Mouse (Mus musculus) hindbrain, embryonic 14.5 days (tissue): ENCODE measurements around the gene Cyp27b1. TPM values are rescaled to one million over a fixed set of nuclear protein-coding genes. Genes with fewer than 3 reads are reported as not detected.

Experiments
- ATAC-seq: fragments of 200-750 bp; cut with Nextera tagmentation; 2 replicates; pipeline ENCODE4 v1.8.0; 2017; ENCODE audit warnings: moderate number of reproducible peaks, mild to moderate bottlenecking, moderate TSS enrichment, moderate library complexity; ENCODE audit not compliant: low FRiP score
- DNase-seq: peaks from one replicate; pipeline ENCODE4 v3.0.0-alpha.2; 2015; ENCODE audit warnings: low spot score
- H3K27ac ChIP-seq: fragments of 300-500 bp; sonication (generic); 2 replicates; pipeline ENCODE4 v1.5.1; 2014; ENCODE audit warnings: mild to moderate bottlenecking, moderate library complexity
- H3K27me3 ChIP-seq: fragments of 300-500 bp; sonication (generic); 2 replicates; pipeline ENCODE4 v1.6.1; 2014; ENCODE audit warnings: mild to moderate bottlenecking, low read length, mixed read lengths; ENCODE audit not compliant: control insufficient read depth, insufficient read depth
- H3K36me3 ChIP-seq: fragments of 300-500 bp; sonication (generic); replicated peaks from 2 replicates; pipeline ENCODE4 v1.6.1; 2014; ENCODE audit not compliant: control insufficient read depth, insufficient read depth
- H3K4me1 ChIP-seq: fragments of 300-500 bp; sonication (generic); replicated peaks from 2 replicates; pipeline ENCODE4 v1.6.1; 2014; ENCODE audit warnings: antibody characterized with exemption, low read length, mixed read lengths; ENCODE audit not compliant: control insufficient read depth, insufficient read depth
- H3K4me2 ChIP-seq: fragments of 300-500 bp; sonication (generic); replicated peaks from 2 replicates; pipeline ENCODE4 v1.6.1; 2014; ENCODE audit warnings: mild to moderate bottlenecking, moderate library complexity
- H3K4me3 ChIP-seq: fragments of 300-500 bp; sonication (generic); replicated peaks from 2 replicates; pipeline ENCODE4 v1.5.1; 2014; ENCODE audit warnings: mild to moderate bottlenecking, low read length
- H3K9ac ChIP-seq: fragments of 300-500 bp; sonication (generic); 2 replicates; pipeline ENCODE4 v1.6.1; 2014
- H3K9me3 ChIP-seq: fragments of 300-500 bp; sonication (generic); 2 replicates; pipeline ENCODE4 v1.6.1; 2016; ENCODE audit warnings: low read length; ENCODE audit not compliant: control insufficient read depth
- WGBS: fragments of 180-500 bp; shearing (Covaris S2); extraction: QIAGEN DNeasy Blood & Tissue Kit; methylation state at CpG from one replicate; pipeline ENCODE4 v1.1.7; 2014; 5-methylcytosine and 5-hydroxymethylcytosine counted together
- polyA plus RNA-seq: library from polyadenylated mRNA; unstranded; fragments of >200 nt; fragmentation: Nextera tagmentation; extraction: Ambion mirVana; gene quantifications from 2 replicates; pipeline ENCODE4 v1.2.1, GENCODE M21; 2014

Gene Cyp27b1
- polyA plus RNA-seq, 1 experiment from 2014 or later = not detected

DNA sequence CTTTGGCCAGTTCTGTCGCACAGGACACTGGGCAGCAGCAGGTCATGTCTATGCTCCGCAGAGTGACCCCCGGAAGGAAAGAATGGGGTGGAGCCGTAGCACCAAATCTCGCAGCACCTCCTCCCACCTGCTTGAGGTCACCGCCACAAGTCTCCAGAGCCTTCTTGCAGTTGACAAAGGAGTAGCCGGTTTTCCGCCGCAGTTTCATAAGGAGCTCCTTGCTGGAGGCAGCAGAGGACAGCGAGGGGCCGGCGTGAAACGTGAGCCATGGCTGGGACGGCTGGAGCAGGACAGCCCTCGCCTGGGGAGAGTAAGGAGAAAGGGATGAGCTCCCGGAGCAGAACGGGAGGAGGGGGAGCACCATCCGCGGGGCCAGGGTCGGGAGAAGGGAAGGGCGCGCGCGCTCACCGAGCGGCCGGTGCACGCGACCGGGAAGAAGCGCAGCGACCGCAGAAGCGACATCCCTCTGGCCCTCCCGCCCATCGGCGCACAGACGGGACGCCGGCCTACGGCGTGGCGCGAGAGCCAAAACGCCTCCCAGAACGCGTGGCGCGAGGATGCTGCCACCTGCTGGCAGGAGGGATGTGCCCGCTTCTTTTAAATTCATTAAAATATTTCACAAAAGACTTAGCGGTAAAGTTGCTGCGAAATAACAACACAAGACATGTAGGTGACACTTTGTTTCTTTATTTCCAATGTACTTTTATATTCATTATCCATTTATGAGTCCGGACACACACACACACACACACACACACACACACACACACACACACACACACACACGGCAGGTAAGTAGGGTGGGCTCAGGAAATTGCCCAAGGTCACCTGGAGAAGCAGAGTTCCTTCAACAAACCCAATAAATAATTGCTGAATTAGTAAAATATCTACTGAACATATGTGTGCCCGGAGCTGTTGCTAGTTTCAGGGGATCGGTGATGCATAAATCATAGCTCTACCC lies 17.4 kb upstream of the Cyp27b1 start, which contains the start of gene Tsfm:
Gene Tsfm, minus strand, starts transcription at position 505 of the 961 bp plus-strand sequence.
- 5% methylated on average over 55 of the region's 56 CpGs for WGBS
- DNase-seq = peak; percentile 96
- Histone ChIP-seq H3K9ac (peak within 1 kb of the TSS; percentile 72), H3K9me3 (no peaks in the 10 kb centered on the region), H3K36me3 (peaks cover 36% of the 10 kb centered on the region), H3K27ac (peak within 1 kb of the TSS; percentile 55), H3K4me1 (peaks cover 8% of the 10 kb centered on the region; the same call in 1 of the 2 replicates), H3K4me2 (peak within 1 kb of the TSS; percentile 92), H3K4me3 (peak within 1 kb of the TSS; percentile 60), H3K27me3 (no peaks in the 10 kb centered on the region)
- peak; percentile 87 for ATAC-seq

DNA sequence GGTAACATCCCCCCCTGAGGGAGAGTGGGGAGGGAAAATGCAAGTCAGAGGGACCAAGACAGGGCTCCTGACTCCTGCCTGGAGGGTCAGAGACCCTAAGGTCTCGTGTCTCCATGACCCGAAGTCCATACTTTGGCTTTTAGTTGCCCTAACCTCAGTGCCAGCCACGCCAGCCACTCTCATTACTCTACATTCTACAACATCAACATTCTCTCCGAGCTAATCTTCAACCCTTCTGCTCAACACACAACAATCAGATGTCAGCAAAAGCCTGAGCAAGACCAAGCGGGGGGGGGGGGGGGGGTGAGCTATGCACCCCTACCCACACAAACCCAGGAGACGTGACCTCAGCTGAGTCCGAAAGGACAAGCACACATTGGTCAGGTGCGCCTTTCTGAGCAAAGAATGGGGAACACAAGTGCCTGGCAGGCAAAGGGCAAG lies 14.7 kb upstream of the Cyp27b1 start:
- no peaks in the 10 kb centered on the region for H3K9me3 ChIP-seq
- WGBS = 85% methylated on average over 8 of the region's 8 CpGs
- no peak for ATAC-seq

DNA sequence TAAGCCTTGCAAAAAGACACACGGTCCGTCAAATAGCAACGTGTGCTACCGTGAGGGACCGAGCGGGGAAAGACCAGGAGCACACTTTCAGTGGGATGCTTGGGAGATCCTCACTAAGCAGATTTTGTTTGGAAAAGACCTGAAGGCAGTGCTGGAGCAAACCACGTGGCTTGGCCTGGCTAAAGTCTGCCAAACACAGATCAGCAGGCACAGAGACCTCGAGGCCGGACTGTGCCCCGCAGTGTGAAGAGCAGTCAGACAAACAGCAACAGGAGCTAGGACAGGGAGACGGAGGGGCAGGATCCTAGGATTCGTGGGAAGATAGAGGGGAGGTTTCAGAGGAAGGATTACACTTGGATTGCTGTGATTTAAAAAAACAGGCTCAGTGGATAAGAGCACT lies 11.8 kb upstream of the Cyp27b1 start:
- no peaks in the 10 kb centered on the region for H3K9me3 ChIP-seq
- H3K27ac ChIP-seq = no peak overlapping the region
- H3K4me1 ChIP-seq = no peaks in the 10 kb centered on the region
- DNase-seq (no peak), ATAC-seq (no peak)
- no peaks in the 10 kb centered on the region for H3K36me3 ChIP-seq
- H3K9ac ChIP-seq = no peak overlapping the region
- 86% methylated on average over 12 of the region's 12 CpGs for whole genome bisulfite sequencing
- peaks cover 11% of the 10 kb centered on the region; the same call in 1 of the 2 replicates for H3K27me3 ChIP-seq
- no peak overlapping the region for H3K4me3 ChIP-seq
- H3K4me2 ChIP-seq = no peak overlapping the region

More for the DNA sequence above, 14.7 kb upstream of the Cyp27b1 start:
- H3K4me2 ChIP-seq = no peak overlapping the region
- H3K9ac ChIP-seq = no peak overlapping the region
- H3K27me3 ChIP-seq = no peaks in the 10 kb centered on the region
- DNase-seq = no peak
- H3K4me3 ChIP-seq = no peak overlapping the region
- H3K4me1 ChIP-seq = peaks cover 8% of the 10 kb centered on the region; the same call in 1 of the 2 replicates
- no peak overlapping the region for H3K27ac ChIP-seq
- peaks cover 10% of the 10 kb centered on the region for H3K36me3 ChIP-seq

DNA sequence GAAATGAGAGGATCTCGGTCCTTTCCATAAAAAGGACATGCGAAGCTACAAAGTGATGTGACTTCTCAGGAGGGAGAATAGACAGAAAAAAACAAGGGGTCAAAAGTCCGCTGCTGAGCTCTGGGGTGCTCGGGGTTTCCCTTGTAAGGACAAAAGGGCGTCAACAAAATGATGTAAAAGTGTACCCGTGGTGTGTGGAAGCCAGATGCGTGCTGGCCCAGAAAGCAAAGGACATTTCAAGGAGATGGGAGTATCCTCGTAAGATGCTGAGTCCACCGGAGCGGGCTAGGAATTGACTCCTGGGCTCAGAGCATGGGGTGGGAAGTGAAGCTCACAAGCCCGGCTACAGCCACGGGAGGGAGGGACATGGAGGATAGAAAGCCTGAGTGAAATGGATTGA lies 10.4 kb upstream of the Cyp27b1 start:
- H3K4me2 ChIP-seq = no peak overlapping the region
- no peaks in the 10 kb centered on the region for H3K36me3 ChIP-seq
- 65% methylated on average over 12 of the region's 12 CpGs for WGBS
- ATAC-seq (no peak), DNase-seq (no peak)
- H3K4me3 ChIP-seq = no peak overlapping the region
- no peaks in the 10 kb centered on the region for H3K9me3 ChIP-seq
- peaks cover 11% of the 10 kb centered on the region; the same call in 1 of the 2 replicates for H3K27me3 ChIP-seq
- no peak overlapping the region for H3K9ac ChIP-seq
- H3K27ac ChIP-seq = no peak overlapping the region
- H3K4me1 ChIP-seq = peaks cover 5% of the 10 kb centered on the region

DNA sequence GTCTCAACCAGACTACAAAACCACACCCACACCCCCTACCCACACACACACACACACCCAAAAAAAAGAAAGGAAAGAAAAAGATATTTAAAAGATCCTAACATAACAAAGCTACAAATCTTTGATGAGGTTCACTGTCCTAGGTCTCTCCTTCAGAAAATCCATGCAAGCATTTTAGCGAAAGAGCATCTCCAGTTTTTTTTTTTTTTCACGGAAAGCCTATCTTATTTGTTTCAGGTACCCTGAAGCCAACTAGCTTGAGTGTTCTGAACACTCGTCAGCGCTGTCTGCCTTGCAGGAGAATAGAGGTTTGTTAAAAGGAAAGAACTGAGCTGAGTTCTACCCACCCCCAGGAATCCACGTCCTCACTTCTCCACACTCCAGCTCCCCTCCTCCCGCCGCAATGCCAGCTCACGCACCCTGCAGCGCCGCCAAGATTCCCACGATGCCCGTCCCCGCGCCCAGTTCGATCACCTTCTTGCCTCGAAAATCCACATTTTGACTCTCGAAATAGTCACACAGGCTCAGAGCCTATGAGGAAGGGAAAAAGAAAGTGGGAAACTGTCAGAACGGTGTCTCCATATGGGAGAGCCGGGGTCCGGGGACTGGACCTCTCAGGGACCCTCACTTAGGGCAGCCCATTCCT lies 7.4 kb upstream of the Cyp27b1 start:
- ATAC-seq = no peak
- Histone ChIP-seq H3K27ac (no peak overlapping the region), H3K9ac (peak overlapping the region; percentile 82), H3K27me3 (peaks cover 11% of the 10 kb centered on the region; the same call in 1 of the 2 replicates), H3K4me2 (peak overlapping the region; percentile 98), H3K4me1 (peaks cover 6% of the 10 kb centered on the region), H3K36me3 (peaks cover 6% of the 10 kb centered on the region; the same call in 1 of the 2 replicates), H3K9me3 (no peaks in the 10 kb centered on the region), H3K4me3 (peak overlapping the region; percentile 63)
- 2% methylated on average over 20 of the region's 20 CpGs for WGBS
- DNase-seq = no peak

DNA sequence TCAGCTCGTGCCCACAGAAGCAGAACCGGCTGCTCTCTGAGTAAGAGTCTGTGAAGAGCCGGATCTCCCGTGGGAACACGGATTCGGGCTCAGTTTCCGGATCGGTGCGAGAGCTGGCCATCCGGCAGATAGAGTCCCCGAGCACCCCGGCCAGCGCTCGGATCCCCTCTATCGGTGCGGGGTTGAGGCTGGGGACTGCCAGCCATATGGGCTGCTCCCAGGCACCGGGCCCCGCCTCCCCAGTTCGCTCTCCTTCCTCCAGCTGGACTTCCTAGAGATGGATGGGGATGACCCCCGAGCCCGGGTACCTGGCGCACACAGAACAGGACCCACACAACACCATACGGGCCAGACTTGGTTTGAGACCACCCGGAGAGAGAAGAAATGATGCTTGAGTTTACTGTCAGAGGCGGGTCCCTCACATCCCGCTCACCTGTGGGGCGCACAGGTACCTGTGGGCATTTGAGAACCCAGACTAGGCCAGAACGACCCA lies 6.7 kb upstream of the Cyp27b1 start, which contains the start of the genes Mettl1 and Eef1akmt3:
Gene Mettl1, plus strand, starts transcription at position 141 of the 493 bp plus-strand sequence.
Gene Eef1akmt3, minus strand, starts transcription at position 240 of the 493 bp plus-strand sequence.
- ATAC-seq (peak; percentile 74), DNase-seq (no peak)
- H3K27me3 ChIP-seq = peaks cover 11% of the 10 kb centered on the region; the same call in 1 of the 2 replicates
- H3K36me3 ChIP-seq = peaks cover 6% of the 10 kb centered on the region; the same call in 1 of the 2 replicates
- peak within 1 kb of the TSS; percentile 4; the same call in 1 of the 2 replicates for H3K27ac ChIP-seq
- H3K4me3 ChIP-seq = peak within 1 kb of the TSS; percentile 63
- under 1% methylated on average over 28 of the region's 28 CpGs for WGBS
- peaks cover 6% of the 10 kb centered on the region for H3K4me1 ChIP-seq
- no peaks in the 10 kb centered on the region for H3K9me3 ChIP-seq
- peak within 1 kb of the TSS; percentile 98 for H3K4me2 ChIP-seq
- peak within 1 kb of the TSS; percentile 82 for H3K9ac ChIP-seq

DNA sequence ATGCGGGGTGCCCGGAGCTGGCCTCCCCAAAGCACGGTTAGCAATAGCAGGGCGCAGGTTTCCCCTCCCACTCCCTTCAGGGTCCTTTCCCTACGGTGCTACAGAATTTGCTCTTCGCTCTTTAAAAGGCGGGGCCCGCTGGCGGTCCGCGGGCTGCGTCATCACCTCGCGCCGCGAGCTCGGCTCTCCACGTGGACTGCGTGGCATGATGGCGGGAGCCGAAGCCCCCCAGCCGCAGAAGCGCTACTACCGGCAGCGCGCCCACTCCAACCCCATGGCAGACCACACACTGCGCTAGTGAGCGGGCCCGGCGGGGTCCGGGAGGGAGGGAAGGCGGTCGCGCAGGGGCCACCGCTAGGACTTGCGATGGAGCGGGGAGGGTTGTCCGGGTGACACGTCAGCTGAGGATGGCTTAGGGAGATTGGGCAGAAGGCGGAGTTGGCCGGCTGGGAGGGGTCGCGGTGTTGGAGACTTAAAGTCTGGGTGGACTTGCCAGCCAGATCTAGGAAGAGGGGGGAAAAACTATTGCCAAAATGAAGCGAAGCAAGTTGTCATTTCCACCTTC lies 6.2 kb upstream of the Cyp27b1 start:
- under 1% methylated on average over 44 of the region's 44 CpGs for WGBS
- no peaks in the 10 kb centered on the region for H3K9me3 ChIP-seq
- peaks cover 6% of the 10 kb centered on the region for H3K4me1 ChIP-seq
- H3K9ac ChIP-seq = peak overlapping the region; percentile 82
- H3K27me3 ChIP-seq = peaks cover 11% of the 10 kb centered on the region; the same call in 1 of the 2 replicates
- peaks cover 6% of the 10 kb centered on the region; the same call in 1 of the 2 replicates for H3K36me3 ChIP-seq
- ATAC-seq = peak; percentile 87
- H3K4me2 ChIP-seq = peak overlapping the region; percentile 98
- H3K4me3 ChIP-seq = peak overlapping the region; percentile 63
- peak; percentile 95 for DNase-seq
- peak overlapping the region; percentile 4; the same call in 1 of the 2 replicates for H3K27ac ChIP-seq

DNA sequence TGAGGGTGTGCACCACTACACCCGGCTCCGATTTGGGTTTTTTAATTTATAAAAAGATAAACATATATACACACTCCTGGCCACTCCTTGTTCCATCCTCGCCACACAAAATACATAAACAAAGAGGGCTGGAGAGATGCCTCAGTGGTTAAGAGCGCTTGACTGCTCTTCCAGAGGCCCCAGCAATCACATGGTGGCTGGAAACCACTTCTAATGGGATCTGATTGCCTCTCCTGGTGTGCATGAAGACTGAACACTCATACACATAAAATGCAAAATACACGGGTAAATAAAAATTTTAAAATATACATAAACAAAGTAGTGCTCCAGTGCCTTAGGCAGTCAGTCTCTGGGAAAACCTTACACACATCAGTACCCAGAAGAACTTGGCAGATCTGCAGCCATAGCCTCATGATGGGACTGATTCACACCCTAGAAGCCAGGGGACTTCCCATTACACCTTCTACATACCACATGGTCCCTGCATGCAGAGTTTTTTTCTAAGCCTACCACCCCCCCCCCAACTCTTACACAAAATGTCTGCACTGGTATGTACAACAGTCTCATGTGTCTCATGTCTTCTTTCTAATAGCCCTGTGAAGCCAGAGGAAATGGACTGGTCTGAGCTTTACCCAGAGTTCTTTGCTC lies 5.5 kb upstream of the Cyp27b1 start:
- H3K4me3 ChIP-seq = peak overlapping the region; percentile 63
- no peak overlapping the region for H3K27ac ChIP-seq
- H3K9ac ChIP-seq = peak overlapping the region; percentile 82
- H3K4me1 ChIP-seq = peaks cover 6% of the 10 kb centered on the region
- peaks cover 14% of the 10 kb centered on the region for H3K27me3 ChIP-seq
- no peaks in the 10 kb centered on the region for H3K9me3 ChIP-seq
- H3K36me3 ChIP-seq = peaks cover 6% of the 10 kb centered on the region; the same call in 1 of the 2 replicates
- peak overlapping the region; percentile 98 for H3K4me2 ChIP-seq
- WGBS = 18% methylated on average over 5 of the region's 5 CpGs
- DNase-seq = no peak
- ATAC-seq = no peak
